Mouse (Mus musculus): ENCODE measurements at regions not wholly inside any gene's neighbourhood (a gene's known extent, or its start where the extent isn't known, plus 50 kb on each side); places are given as distances from the start of the nearest gene placed in this dataset.

- no peak for TF ChIP-seq MAFK (IDR thresholded peaks at IDR 0.05; ENCODE audit: insufficient replicate concordance, low read length)
- TF ChIP-seq CTCF (conservative IDR thresholded peaks at IDR 0.05 in 1 of 2, IDR thresholded peaks at IDR 0.05 in 1 of 2; ENCODE audit: low read depth in 2 of 2, low read length in 2 of 2) = no peak
- TF ChIP-seq TCF12 (IDR thresholded peaks at IDR 0.05; ENCODE audit: low read depth, low read length) = no peak
- no peak for TF ChIP-seq POLR2A (IDR thresholded peaks at IDR 0.05; ENCODE audit: low read depth, low read length)
- TF ChIP-seq KAT2A (IDR thresholded peaks at IDR 0.05; ENCODE audit: insufficient replicate concordance, low read length) = no peak
- TF ChIP-seq MAX (IDR thresholded peaks at IDR 0.05; ENCODE audit: low read length) = no peak
- no peak for TF ChIP-seq NELFE (IDR thresholded peaks at IDR 0.05; ENCODE audit: low read depth, low read length)
- TF ChIP-seq E2F4 (IDR thresholded peaks at IDR 0.05; ENCODE audit: insufficient replicate concordance, low read depth, low read length) = no peak
Observed at GRCm38 (mm10) chr17:45903294-45903693, 128.9 kb downstream of the Vegfa start.

All from CH12.LX (cell line).